Mouse (Mus musculus): Measurements from ENCODE around the gene Efcab5.

Efcab5 gene

DNA sequence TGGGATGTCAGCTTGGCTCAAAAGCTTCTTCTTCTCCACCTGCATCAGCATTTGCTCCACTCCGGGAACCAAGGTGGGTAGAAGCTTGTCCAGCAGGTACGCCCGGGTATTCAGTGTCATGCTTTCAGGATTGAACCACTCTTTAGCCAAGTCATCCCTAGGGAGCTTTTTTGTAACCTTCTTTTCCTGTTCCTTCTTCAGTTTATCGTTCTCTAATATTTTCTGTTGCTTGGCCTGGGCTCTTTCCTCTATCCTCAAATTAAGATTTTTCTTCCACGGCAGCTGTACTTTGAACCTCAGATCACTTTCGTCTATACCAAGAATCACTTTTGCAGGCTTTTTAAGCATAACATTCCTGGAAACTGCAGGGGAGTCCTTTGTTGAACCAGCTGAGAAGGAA, at the start of gene Efcab5:
Efcab5 (minus strand) TSS at position 101 of the 400 bp plus-strand sequence.
- DNase-seq (ENCODE audit: low read depth, low spot score), result no peak

DNA sequence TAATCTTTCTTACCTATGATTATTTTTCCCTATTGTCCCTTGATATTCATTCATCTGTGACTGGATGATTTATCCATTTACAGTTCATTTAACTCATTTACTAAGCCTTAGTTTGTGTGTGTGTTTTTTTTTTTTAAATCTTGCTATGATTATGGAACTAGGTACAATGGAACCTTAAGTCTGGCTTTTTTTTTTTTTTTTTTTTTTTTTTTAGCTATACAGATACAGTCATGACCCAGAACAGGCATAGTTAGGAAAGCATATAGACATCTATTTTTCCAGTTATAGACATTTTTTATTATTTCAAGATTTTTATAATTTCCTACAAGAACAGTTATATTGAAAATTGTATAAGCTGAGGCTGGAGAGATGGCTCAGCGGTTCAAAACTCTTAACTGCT, 46.5 kb upstream of the Efcab5 start:
- DNase-seq (ENCODE audit: low read depth, low spot score), result no peak

DNA sequence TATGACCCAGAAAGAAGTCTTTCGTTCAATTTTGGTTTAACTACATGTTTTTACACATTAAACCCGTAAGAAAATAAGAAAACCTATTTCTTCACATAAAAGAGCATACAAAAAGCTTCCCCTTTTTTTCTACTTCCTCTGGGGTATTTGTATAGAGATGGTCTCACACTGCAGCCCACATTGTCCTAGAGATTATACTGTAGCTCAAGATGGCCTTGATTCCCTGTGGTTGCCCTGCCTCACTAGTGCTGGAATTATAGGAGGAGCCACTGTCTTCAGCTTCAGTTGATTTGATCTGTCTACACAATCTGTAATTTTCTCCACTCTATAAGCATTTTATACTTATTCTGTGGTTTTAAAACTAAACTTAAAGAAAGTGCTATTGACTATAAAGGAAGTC, 42.7 kb upstream of the Efcab5 start:
- DNase-seq (ENCODE audit: low read depth, low spot score), result no peak

DNA sequence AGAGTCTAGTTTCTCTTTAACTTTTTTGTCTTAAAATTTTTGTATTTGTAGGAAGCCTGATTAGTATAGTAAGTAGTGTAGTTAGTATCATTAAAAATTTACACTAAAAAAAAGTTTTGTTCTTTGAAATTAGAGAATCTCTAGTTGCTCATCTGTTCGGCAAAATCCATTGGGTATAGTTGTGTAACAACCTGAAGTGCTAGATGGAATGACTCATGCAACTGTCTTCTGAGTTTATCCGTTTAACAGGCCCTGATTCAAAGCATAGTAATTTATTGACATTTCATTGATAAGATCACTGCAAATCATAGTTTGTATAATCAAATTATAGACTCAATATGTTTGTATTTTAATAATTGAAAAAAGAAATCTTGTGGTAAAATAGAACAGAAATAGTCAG, 42.0 kb upstream of the Efcab5 start:
- no peak for DNase-seq (ENCODE audit: low read depth, low spot score)

DNA sequence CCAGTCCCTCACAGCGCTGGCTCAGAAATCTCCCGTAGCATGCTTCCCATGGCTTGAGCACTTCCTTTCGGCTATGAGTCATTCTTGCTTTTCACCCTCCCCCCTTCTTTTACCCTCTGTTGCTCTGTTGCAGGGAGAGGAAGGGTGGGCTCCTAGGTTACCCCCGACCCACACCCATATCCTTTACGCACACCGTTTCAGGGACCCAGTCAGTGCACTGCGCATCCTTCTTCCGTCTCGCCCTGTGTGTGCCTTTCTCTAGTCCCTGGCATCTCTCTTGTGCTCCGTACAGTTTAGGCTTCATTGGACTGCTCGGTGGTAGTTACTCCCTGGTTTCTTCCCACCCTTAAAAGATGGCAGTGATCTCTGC, 28.0 kb upstream of the Efcab5 start:
- DNase-seq (ENCODE audit: low read depth, low spot score), result no peak

DNA sequence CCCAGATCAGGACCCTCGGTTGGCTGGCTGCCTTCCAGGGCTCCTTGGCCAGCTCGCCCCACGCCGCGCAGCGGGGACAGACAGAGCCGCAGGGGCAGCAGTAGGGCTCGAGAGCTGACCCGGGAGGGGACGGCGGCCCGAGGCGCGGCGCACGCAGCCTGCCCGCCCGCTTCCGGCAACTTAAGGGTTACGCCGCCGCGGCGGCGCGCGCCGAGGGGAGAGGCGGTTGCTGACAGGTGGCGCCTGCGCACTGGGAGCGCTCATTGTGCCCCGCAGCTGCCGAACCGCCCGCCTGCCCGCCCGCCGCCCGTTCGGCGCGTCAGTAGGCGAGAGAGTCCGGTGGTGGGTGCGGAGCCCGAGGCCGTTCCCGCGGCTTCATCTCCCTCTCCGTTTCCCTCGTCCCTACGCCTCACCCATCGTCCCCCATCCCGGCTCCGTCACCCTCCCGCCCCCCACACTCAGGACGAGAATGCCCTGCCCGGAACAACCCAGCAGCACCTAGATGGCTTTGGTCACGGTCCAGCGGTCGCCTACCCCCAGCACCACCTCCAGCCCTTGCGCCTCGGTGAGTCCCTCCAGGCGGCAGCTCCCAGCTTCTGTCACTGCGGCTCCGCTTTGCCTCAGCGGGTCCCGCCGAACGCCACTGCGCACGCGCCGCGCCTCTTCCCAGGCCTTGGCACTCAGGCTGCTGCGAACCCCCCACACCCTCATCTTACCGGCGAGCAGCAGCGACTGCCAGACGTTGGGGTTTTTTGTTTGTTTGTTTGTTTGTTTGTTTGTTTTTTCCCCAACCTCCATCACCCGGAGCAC, 27.4 kb upstream of the Efcab5 start, which contains the start of gene Ssh2:
Ssh2 (plus strand) TSS at position 337 of the 810 bp plus-strand sequence.
- DNase-seq (ENCODE audit: low read depth, low spot score), result peak; percentile 80

DNA sequence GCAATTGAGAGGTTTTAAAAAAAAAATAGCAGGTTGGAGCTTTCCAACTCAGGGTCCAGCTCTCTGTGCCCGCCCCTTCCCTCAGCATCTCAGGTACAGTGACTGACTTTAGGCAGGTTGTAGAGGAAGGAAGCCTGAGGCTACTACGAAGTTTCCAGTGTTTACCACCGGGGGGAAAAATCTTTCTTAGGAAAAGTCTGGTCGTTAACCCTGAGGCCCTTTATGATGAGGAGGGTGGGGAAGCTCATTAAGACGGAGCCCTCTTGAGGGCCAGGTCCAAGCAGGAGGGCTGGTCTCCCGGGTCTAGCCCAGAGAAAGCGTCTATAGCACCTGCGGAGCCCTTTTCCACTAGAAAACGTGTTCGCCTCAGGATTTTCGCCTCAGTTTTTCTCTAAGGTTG, 26.7 kb upstream of the Efcab5 start:
- no peak for DNase-seq (ENCODE audit: low read depth, low spot score)

DNA sequence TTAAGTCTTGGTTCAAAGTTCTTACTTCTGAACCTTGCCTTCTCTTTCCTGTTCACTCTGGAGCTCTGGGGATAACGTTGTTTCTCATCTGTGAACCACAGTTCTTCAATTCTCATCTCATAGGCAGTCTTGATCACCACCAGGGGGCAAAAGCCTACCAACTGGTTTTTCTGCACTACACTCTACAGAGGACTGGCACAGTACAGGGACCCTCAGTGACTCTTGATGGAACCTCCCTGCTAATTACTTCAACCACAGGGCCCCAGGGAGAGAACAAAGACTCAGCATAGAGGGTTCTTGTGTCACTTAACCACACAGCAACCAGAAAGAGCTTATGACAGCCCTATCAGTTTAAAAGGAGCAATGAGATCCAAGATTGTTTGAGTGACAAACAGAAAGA, 26.0 kb upstream of the Efcab5 start:
- peak; percentile 43 for DNase-seq (ENCODE audit: low read depth, low spot score)

DNA sequence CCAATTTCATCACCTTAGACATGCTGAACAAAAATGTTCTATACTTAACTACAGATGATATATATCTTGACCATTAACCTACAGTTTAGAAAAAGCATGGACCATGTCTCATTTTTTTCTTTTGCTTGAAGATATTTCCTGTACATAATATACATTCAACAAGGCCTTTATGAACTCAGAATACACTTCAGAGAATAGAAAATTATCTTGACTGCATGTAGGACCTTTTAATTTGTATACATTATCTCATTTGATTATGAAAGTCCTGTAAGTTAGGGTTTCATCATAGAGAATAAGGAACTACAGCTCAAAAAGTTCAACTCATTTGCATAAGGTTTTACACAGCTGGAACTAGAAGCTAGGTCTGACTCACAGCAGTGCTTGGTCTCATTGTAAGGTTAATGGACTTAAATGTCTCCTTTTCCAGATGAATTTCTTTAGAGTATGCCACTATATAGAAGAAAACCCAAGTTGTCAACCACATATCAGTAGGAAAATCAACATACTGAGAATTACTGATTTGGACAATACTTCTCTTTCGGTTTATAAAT, 25.4 kb upstream of the Efcab5 start:
- DNase-seq (ENCODE audit: low read depth, low spot score), result no peak

DNA sequence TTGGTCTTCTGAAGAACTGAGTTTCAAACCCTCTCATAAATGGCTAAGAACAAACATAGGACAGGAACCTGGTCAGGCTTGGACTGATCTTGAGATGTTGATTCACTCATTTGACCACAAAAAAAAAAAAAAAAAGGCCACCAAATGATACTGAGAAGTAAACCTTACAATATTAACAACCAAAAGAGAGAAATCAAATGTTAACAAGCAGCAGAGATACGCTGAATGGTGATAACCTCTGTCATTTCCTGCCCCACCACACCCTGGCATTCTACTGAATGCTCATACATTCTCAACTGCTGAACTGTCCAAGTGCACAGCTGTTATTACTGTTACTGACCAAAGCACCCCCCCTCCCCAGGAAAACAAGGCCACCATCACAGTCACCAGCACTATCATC, 11.9 kb upstream of the Efcab5 start:
- DNase-seq (ENCODE audit: low read depth, low spot score), result no peak

DNA sequence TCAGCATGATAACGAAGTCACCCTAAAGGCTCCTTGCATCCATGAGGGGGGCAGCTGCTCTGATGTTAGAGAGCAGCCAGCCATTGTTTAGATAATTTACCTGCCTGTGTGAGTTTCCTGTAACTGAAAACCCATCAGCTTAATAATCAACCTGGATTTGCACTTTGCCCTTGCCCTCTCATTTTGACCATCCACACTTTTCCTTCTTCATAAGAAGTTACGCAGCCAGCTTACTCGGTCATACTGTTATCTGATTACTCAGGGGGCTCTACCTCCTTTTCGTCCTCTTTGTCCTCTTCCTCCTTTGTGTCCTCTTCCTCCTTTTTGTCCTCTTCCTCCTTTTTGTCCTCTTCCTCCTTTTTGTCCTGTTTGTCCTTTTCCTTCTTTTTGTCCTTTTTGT, 10.9 kb upstream of the Efcab5 start:
- DNase-seq (ENCODE audit: low read depth, low spot score), result no peak

DNA sequence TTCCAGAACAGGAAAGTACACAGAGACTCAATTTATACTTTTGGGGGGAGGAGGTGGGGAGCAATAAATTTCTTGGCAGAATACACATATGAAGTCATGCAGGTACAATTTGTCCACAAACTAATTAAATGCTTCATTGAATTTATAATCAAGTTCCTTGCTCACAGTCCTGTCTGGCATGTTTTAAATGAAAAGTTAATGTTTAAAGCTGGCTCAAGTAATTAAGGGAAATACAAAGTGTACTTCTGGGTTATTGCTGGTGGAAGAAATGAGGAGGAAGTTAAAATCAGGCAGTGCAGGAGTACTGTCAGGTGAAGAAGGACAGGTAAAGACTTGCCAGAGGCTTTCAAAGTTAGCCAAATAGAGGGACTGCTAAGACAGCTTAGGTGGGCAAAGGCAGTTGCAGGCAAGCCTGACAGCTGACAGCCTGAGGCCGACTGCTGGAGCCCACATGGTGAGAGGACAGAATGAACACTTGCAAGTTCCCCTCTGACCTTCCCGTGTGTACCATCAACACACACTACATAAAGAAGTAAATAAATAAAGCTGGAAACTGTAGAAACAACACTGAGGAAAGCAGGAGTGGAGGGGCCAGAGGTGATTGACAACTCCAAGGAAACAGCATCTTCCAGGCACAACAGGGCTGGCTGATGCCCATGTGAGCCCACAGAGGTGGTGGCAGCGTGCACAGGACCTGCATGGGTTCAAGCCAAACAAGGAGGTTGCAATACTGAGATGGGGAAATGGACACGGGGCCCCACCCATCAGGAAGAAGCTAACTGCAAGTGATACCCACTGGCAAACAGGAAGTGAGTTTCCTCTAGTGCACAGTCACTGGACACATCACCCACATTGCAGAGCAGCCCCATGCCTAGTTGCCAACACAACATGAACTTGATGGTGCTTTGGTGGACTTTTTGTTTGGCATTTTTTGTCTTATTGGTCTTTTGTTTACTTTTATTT, 7.7 kb upstream of the Efcab5 start:
- DNase-seq (ENCODE audit: low read depth, low spot score), result no peak

DNA sequence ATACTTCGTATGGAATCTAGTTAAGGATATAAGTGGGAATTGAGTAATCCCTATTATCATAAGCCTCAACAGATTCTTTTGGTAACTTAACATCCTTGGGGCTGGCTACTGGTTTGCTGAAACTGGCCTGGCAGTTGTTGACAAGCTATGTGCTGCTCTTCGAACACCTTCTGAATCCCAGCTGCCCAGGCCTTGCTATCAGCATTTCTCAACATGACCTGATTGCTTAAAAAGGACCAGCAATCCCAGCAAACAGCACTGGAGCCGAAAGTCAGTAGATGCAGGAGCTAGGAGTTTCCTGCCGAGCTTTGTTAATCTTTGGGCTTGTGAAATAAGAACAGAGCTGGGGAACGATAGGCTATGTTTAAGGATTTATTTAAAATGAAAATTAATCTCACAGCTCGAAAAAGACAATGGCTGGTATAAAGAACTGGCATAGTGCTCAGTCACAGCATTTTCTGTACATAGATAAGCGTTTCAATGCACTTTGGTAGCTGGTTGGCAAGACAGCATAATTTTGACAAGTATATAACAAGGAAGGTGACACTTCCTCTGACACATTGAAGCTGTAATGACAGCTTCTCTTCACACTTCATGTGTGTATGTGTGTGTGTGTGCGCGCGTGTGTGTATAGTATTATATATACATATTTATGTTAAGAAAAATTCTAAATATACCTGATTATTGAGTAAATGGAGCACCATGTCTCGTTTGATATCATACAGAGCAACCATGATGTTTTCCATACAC, 6.8 kb upstream of the Efcab5 start:
- DNase-seq (ENCODE audit: low read depth, low spot score), result no peak

DNA sequence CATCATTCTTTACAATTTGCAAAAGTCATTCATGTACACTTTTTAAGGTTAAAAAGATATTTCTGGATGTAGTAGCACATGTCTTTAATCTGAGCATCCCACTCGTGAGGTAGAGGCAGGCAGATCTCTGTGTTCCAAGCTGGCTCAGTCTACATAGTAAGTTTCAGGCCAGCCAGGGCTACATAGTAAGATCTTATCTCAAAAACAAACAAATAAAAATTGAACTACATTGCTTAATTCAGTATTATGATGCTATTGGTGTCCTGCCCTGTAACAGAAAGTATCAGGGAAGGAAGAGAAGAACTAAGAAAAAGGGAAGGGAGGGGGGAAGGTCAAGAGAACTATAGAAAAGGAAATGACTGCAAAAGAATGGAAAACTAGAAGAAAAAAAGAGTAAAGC, 6.0 kb upstream of the Efcab5 start:
- DNase-seq (ENCODE audit: low read depth, low spot score), result no peak

DNA sequence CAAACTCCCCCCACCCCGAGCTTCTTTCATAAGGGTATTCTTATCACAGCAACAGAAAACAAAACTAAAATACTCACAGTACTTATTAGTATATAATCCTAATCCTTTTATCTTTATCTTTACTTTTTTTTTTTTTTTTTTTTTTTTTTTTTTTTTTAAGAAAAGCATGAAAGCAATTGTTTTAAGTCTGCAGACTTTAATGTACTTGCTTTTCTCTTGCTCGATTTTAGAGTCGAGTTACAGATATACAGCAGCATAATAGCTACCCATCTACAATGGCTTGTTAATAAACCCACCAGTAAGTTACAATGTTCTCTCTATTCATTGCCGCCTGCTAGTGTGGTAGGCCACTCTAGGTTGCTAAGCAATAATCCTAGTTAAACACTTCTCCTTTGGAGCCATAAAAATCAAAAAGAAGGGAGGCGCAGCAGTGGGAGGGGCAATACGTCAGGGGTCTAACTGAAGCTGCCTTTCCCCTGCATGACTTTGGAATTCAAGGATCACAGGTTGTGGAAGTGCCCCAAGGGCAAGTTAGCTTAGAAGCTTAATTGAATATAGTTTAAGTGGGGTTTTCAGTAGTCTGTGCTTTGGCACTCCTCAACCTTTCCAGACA, 5.3 kb upstream of the Efcab5 start:
- no peak for DNase-seq (ENCODE audit: low read depth, low spot score)

DNA sequence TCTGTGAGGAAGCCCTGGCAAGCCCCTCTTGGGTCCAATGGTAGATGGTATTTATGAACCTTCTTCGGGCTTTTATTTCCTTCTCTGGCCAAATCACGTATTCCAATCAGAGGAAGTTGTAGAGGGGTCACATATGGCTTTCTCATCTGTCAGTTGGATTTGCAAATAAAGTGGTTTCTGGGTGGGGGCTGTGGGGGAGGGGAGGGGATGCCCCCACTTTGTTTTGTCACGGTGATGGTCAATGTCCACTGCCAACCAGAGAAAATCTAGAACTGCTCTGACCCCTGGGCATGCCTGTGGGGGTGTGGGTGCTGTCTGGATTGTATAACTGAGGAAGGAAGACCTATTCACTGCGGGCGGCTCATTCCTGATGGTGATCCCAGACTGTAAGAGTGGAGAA, 4.6 kb upstream of the Efcab5 start:
- DNase-seq (ENCODE audit: low read depth, low spot score), result no peak

DNA sequence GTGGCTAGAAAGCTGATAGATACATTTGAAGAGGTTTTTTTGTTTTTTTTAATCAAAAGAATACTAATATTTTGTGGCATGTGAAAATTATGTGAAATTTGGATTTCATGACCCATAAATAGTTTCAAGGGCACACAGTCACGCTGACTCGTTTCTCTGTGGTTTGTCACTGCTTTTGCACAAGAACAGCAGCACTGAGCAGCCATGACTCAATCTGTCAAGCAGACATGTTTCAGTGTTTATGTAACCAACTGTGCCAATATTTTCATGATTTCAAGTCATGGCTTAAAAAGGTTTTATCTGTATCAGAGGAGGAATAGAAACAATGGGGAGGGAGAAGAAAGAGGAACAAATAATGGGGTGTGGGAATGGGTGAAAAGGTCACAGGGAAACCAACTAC, 3.8 kb downstream of the Efcab5 start:
- no peak for DNase-seq (ENCODE audit: low read depth, low spot score)

DNA sequence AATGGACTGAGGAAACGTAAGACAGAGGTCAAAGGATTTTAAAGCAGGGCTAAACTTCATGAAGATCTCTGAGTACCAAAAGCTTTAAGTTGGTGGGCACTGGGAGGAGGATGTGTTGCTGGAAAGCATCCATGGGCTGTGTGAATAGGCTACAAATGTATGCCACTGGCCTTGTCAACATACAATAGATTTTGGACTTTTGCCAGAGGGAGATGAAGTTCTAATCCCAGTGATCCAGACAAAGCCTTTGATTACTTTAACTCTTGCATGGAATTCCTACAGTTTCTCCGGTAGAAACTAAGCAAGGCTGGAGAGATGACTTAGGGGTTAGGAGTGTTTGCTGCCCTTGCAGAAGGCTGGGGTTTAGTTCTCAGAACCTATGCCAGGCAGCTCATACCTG, 6.2 kb downstream of the Efcab5 start:
- peak; percentile 32 for DNase-seq (ENCODE audit: low read depth, low spot score)

DNA sequence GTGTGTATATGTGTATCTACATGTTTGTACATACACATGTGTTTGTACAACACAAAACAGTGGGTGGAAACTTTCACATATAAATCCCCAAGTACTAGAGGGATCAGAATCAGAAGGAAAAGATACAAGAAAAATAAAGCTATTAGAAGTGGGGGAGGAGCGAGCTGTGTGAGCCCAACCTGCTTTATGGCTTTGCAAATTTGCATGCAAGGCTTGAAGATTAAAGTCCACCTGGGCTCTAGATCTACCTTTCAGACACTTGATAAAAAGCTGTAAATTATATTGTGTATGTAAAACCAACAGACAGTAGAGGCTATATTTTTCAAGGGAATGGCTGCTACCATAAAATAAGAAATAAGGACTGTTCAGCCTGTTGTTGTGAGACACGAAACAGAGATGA, 6.7 kb downstream of the Efcab5 start:
- no peak for DNase-seq (ENCODE audit: low read depth, low spot score)

DNA sequence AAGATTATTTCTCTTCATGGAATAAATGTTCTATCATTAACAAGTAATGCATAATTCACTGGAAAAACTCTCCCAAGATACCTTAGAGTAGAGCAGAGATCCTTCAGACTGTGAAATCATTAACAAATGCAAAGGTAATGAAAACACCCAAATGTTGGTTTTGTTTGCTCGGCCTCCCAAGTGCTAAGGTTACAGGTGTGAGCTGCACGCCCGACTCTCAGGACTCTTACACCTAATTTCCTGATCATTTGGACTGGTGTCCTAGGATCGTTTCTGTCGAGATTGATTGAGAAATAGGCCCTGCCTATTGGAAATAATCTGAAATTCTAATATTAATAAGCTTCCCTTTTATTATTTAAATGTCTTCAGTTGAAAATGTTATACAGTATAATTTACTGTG, 7.2 kb downstream of the Efcab5 start:
- DNase-seq (ENCODE audit: low read depth, low spot score), result no peak

DNA sequence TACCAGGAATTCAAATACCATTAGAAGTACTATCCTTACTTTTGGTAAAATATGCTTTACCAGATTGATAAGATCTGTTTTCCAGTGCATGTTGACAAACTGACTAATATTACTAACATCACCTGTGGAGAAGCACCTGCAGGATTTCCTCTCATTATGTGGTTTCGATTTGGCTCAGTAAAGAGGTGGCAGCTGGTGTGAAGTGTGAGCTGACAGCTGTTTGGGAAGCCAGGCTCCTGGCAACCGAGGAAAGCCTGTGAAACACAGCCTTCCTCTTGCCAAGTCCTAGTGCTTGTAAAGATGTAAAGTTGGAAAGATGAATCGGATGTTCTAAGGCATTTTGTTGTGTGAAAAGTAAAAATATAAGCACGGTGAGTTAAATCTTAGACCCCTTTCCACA, 7.9 kb downstream of the Efcab5 start:
- no peak for DNase-seq (ENCODE audit: low read depth, low spot score)
